Mouse (Mus musculus) T-helper 17 cell (primary cell): ENCODE measurements around the gene Kat6b.

ENCODE experiments used
- in situ Hi-C, 2 experiments: fragments of 300-600 bp; cut with MboI, MseI; formaldehyde crosslinking; loops; 1 replicate in 1 of 2; 2 replicates in 1 of 2; pipeline ENCODE4 v1.15.1; 2025; ENCODE audit warnings: high pct_unique_total_duplicates in 2 of 2

Gene Kat6b

GRCm38 (mm10) chr14:21521496-21521895 lies 40.3 kb downstream of the Kat6b start:
- in situ Hi-C loops, result loop anchor here in 1 of 2 experiments (10.0 to 25.0 kb wide), 2 partner anchors 1534 to 1697 kb away; partner anchors contain the start of genes Gng2 and Rtraf

DNA sequence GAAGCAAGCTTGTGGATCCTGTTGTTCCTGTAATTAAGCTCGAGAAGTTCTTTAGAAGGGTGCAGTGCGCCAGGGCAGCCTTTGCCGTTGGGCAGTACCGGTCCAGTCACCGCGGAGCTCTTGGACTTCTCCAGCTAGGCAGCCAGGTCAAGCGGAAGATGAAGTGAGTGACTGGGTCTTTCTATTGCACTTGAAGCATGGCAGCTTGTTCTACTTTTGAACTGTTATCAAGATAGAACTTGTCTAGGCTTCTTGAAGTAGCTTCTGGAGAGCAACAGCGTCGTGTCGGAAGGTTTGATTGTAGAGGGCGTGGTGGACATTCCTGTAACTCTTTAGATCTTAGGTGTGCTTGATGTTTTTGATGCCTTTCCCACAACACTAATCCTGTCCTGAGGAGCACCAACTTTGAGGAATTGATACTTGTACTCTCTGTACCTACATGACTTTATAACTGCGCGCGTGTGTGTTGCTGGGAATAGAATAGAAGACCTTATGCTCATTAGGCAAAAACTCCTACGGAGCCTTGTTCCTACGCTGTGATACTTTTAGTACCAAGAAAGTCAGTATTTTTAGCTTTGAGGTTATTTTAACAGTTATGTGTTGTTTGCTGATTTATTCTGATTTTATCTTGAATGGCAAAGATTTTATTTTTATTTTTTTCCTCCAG lies 41.2 kb downstream of the Kat6b start:
- in situ Hi-C loops, result loop anchor here in 1 of 2 experiments (10.0 to 25.0 kb wide), 2 partner anchors 1535 to 1698 kb away; partner anchors contain the start of genes Gng2 and Rtraf

DNA sequence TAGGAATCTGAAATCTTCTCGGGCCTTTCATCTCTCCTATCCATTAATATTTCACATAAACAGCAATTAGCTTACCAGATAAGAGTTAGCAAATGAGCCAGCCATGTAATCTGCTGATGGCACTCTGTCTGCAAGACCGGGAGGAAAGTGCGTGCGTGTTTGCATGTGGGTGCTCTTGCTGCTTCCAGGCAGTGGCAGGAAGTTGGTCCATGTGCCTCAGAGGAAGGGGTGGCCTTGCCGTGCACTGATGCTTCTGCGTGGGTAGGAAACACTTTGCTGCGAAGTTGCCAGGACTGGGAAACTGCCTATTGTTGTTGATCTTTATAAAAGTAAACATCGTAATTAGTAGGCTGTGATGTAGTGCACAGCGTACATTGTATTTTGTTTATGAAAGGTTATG lies 42.0 kb downstream of the Kat6b start:
- in situ Hi-C loops, result loop anchor here in 1 of 2 experiments (10.0 to 25.0 kb wide), 2 partner anchors 1536 to 1698 kb away; partner anchors contain the start of genes Gng2 and Rtraf

DNA sequence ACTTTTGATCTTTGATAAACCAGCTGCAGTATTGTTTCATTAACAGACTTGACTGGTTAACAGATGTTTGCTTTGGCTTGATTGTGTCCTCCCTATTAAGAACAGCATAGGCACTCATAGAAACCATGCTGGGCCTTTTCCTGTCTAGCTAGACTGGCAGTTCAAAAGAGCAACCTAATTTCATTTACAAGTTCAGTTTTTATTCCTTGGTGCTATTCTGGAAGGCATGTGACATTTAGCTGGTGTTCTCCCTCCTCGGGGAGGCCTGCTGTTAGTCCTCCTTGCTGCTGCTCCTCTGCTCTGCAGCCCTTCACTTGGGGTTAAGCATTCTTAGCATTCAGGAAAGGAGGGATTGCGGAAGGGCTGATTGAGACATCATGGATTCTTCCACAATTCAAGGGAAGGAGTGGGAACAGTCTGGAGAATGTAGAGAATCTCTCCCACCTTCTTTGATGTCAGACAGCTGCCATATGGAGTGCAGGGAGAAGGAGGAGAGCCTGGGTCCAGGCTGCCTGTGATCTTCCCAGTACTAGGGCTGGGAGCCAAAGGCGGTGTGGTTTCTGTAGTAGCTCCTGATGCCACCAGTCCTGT lies 42.7 kb downstream of the Kat6b start:
- in situ Hi-C loops, result loop anchor here in 1 of 2 experiments (10.0 to 25.0 kb wide), 2 partner anchors 1537 to 1699 kb away; partner anchors contain the start of genes Gng2 and Rtraf

GRCm38 (mm10) chr14:21525674-21526073 lies 44.4 kb downstream of the Kat6b start:
- in situ Hi-C loops, result loop anchor here in 1 of 2 experiments (10.0 kb wide), 1 partner anchor 1701 kb away; the partner anchor contains the start of gene Rtraf

- in situ Hi-C loops, result no loop called here
Observed at GRCm38 (mm10) chr14:21533566-21533965, 52.3 kb downstream of the Kat6b start.

DNA sequence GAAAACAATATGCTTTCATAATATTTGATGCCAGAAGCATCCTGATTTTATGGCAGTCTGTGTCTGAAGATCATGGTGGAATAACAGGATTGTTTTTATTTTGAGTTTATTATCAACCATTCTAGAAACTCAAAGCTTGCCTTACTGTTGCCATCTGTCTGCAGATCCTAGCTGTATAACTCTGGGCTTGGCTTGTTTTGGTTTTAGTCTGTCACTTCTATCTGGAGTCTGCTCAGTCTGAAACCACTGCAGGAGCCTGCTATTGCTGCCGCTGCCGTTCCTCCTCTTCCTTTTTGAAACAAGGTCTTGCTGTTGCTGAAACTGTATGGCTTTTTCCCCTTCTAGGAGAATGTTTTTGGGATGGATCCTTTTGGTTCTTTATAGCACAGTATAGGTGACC lies 52.8 kb downstream of the Kat6b start:
- in situ Hi-C loops, result no loop called here

- in situ Hi-C loops, result no loop called here
Observed at GRCm38 (mm10) chr14:21534542-21535272, 53.5 kb downstream of the Kat6b start.

DNA sequence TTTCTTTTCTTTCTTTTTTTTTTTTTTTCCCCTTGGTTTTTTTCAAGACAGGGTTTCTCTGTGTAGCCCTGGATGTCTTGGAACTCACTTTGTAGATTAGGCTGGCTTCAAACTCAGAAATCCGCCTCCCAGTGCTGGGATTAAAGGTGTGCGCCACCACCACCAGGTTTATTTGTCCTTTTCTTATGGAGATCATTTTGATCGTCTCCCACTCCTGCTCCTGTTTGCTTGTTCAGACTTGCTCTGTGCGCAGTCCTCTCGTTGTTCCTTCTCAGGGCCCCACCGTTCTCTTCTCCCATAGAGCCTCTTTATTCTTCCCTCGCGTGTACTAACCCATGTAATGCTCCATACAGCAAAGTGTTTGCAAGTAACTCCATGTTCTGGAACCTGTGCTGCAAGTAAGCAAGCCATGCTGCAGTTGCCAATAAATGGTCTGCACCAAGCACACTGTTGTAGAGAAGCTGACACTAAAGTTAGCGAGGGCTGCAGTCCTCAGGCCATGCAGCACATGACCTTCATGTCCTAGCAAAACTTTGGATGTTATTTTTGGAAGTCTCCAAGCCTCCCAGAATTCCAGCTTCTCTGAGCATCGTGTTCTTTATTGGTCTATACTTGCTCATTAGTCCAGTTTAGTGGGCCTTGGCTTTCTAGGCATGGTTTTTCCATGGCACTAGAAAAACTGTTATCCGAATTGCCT lies 55.4 kb downstream of the Kat6b start:
- in situ Hi-C loops, result no loop called here

GRCm38 (mm10) chr14:21537838-21538237 lies 56.6 kb downstream of the Kat6b start:
- in situ Hi-C loops, result no loop called here

- in situ Hi-C loops, result no loop called here
Observed at GRCm38 (mm10) chr14:21539731-21540130, 58.5 kb downstream of the Kat6b start.

GRCm38 (mm10) chr14:21540361-21540760 lies 59.1 kb downstream of the Kat6b start:
- in situ Hi-C loops, result no loop called here

DNA sequence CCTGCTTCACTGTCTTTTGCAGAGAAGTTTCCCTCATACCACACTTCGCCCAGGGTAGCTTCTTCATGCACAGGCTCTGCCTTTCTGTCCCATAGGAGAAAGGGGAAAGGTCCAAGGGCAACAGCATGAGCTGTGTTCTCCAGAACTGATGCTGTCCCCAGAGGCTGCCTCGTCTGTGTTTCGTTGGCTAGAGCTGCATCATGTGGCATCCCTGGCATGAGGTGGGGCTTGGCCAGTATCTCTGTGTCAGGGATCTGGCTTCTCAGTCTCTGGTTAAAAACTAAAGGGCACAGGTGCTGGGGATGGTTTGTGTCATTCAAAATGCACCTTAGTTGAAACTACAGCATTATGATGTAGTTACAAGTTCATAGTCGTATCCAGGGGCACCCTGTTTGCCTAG lies 64.3 kb downstream of the Kat6b start:
- in situ Hi-C loops, result no loop called here

DNA sequence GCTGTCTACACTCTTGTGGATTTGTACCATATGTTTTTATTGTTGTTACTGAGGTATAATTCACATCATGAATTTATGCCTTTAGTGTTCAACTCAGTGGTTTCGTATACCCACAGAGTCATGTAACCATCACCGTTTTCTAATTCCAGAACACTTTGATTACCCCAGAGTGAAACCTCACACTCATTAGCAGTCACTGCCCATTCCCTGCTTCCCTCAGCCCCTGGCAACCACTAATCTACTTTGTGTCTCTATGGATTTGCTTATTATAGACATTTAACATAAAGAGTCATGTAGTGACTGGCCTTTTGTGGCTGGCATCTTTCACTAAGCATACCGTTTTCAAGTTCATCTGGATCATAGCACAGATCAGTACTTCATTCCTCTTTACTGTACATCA lies 65.1 kb downstream of the Kat6b start:
- in situ Hi-C loops, result no loop called here

GRCm38 (mm10) chr14:21547297-21547696 lies 66.1 kb downstream of the Kat6b start:
- in situ Hi-C loops, result no loop called here

- in situ Hi-C loops, result no loop called here
Observed at GRCm38 (mm10) chr14:21547965-21548364, 66.7 kb downstream of the Kat6b start.

DNA sequence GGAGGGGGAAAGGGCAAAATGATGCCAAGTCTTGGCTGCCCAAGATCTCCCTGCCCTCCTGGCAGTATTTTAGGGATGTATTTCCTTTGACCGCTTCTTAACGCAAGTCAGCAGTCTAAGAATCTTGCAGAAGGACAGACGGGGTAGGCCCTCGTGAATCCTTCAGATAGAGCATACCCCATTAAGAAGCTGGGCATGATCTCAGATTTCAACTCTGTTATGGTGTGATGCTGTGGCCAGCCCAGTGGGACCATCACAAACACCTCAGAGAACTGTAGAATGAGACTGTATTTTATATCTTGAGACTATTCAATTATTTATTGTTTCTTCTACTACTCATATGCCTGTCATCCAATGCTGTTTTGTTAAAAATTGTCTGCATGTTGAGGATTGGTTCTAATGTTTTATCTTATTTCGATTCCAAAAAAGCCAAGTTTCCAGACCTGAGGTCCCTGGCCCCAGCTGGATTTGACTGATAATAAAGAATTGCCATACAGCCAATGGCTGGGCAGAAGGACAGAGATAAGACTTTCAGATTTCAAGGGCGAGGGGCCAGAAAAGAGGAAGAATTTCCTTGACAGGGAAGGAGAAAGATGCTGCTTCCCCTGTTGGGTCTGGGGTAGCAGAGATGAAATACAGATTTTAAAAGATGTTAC lies 67.8 kb downstream of the Kat6b start:
- in situ Hi-C loops, result no loop called here

DNA sequence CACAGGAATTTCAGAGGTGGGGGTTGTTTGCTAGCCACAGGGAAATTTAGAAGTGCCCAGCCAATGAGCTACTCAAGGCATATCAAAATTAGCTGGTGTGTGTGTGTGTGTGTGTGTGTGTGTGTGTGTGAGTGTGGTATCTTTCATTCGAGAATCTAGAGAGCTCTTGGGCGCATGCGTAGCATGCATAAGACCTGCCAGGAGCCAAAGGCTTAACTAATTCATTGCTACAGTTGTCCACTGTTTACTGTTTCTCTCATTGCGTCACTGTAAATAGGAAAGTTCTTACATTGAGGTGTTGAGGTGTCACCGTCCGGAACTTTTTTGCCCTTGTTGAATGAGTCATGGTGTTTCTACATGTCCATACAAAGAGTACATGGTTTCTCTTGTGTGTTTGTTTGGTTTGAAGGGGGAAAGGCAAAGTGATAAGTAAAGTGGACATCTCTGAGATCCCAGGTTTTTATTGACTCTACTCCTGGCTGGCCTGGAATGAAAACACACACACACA lies 68.4 kb downstream of the Kat6b start:
- in situ Hi-C loops, result no loop called here

GRCm38 (mm10) chr14:21550576-21550975 lies 69.3 kb downstream of the Kat6b start:
- in situ Hi-C loops, result no loop called here

DNA sequence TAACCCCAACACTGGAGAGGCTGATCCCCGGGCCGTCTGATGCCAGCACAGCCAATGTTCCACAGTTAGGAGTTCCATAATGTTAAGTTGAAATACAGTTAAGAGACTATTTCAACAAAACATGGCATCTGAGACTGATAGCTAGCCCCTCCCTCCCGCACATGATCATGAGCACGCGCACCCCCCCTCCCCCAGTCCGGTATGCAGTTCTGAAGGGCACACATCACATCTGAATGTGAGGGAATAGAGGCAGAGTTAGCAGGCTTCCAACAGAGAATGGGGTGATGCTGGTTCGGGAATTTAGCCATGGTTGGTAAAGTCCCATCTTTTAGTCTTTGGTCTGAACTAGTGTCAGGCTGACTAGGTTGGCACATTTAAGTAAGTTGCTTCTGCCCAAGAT lies 70.4 kb downstream of the Kat6b start:
- in situ Hi-C loops, result no loop called here

GRCm38 (mm10) chr14:21552958-21553357 lies 71.7 kb downstream of the Kat6b start:
- in situ Hi-C loops, result no loop called here
